Mouse (Mus musculus): ENCODE measurements around the gene Gdf9. TPM values are rescaled to one million over a fixed set of nuclear protein-coding genes. Genes with fewer than 3 reads are reported as not detected.

The Gdf9 gene
- polyA plus RNA-seq, 1 experiment, result 0.55 TPM

DNA sequence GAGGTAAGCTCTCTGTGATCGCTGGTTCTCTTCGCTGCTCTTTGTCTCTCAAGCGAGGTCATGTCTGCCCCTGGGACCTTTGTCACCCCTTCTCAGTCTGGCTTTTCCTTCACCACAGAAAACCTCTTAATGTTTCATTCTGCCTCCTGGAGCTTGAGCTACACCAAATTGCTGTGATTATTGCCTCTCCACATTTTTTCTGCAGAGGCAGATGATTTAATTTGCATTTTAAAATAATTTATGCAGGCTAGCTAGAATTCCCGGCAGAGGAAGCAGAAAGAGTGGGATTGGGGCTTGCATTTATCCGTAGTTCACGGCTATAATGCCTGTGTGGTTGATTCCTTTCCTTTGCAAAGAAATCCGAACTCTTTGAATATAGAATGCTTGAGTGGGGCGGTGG lies 44.8 kb downstream of the Gdf9 start:
- H3K4me3 ChIP-seq (ENCODE audit: low read depth, low read length), result no peak overlapping the region
- H3K4me1 ChIP-seq (ENCODE audit: control insufficient read depth, insufficient read depth, low read length), result no peaks in the 10 kb centered on the region
- H3K9ac ChIP-seq (ENCODE audit: low read depth, poor library complexity, severe bottlenecking), result no peak overlapping the region
- H3K27ac ChIP-seq (ENCODE audit: insufficient read depth, low read length), result no peak overlapping the region
- no peak for TF ChIP-seq CTCF (IDR thresholded peaks at IDR 0.05; ENCODE audit: low read depth, low read length)
- no peak for TF ChIP-seq EP300 (IDR thresholded peaks at IDR 0.05; ENCODE audit: insufficient read depth, low read depth, low read length)
- TF ChIP-seq POLR2A (IDR thresholded peaks at IDR 0.05; ENCODE audit: insufficient read depth, low read length), result no peak
- no peaks in the 10 kb centered on the region for H3K9me3 ChIP-seq (replicated peaks; ENCODE audit: control insufficient read depth, insufficient read depth, low read length, poor library complexity, severe bottlenecking)
- no peaks in the 10 kb centered on the region for H3K36me3 ChIP-seq (ENCODE audit: control insufficient read depth, insufficient read depth, low read length, poor library complexity, severe bottlenecking)
- H3K27me3 ChIP-seq (ENCODE audit: control insufficient read depth, insufficient read depth, low read length, poor library complexity, severe bottlenecking), result peaks cover 5% of the 10 kb centered on the region; the same call in 1 of the 2 replicates

DNA sequence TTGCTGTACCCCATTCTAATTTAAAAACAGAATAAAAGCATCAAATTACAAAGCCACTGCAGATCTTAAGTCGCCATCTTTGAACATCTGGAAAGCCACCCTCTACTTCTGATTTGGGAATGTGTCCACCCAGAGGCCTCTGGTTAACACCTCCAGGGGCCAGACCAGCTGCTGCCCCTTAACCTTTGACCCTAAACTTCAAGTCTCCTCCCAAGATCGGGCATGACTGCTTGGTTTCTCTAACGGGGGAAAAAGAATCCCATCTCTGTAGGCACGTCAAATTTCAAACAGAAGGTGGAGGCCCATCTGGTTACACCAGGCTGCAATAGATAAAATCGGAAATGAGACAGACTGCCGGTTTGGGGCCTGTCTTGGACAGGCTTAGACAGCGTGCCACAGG lies 47.0 kb downstream of the Gdf9 start:
- no peak for TF ChIP-seq CTCF (IDR thresholded peaks at IDR 0.05; ENCODE audit: low read depth, low read length)
- no peak for TF ChIP-seq POLR2A (IDR thresholded peaks at IDR 0.05; ENCODE audit: insufficient read depth, low read length)
- TF ChIP-seq EP300 (IDR thresholded peaks at IDR 0.05; ENCODE audit: insufficient read depth, low read depth, low read length), result no peak
- H3K4me1 ChIP-seq (ENCODE audit: control insufficient read depth, insufficient read depth, low read length), result no peaks in the 10 kb centered on the region
- H3K9ac ChIP-seq (ENCODE audit: low read depth, poor library complexity, severe bottlenecking), result no peak overlapping the region
- peaks cover 5% of the 10 kb centered on the region; the same call in 1 of the 2 replicates for H3K27me3 ChIP-seq (ENCODE audit: control insufficient read depth, insufficient read depth, low read length, poor library complexity, severe bottlenecking)
- H3K27ac ChIP-seq (ENCODE audit: insufficient read depth, low read length), result no peak overlapping the region
- no peaks in the 10 kb centered on the region for H3K9me3 ChIP-seq (replicated peaks; ENCODE audit: control insufficient read depth, insufficient read depth, low read length, poor library complexity, severe bottlenecking)
- no peaks in the 10 kb centered on the region for H3K36me3 ChIP-seq (ENCODE audit: control insufficient read depth, insufficient read depth, low read length, poor library complexity, severe bottlenecking)
- H3K4me3 ChIP-seq (ENCODE audit: low read depth, low read length), result no peak overlapping the region

GRCm38 (mm10) chr11:53478383-53479170 lies 47.8 kb downstream of the Gdf9 start:
- H3K9ac ChIP-seq (ENCODE audit: low read depth, poor library complexity, severe bottlenecking), result peak overlapping the region; percentile 1
- peak overlapping the region; percentile 60 for H3K4me3 ChIP-seq (ENCODE audit: low read depth, low read length)
- H3K9me3 ChIP-seq (replicated peaks; ENCODE audit: control insufficient read depth, insufficient read depth, low read length, poor library complexity, severe bottlenecking), result no peaks in the 10 kb centered on the region
- TF ChIP-seq POLR2A (IDR thresholded peaks at IDR 0.05; ENCODE audit: insufficient read depth, low read length) (no peak), EP300 (IDR thresholded peaks at IDR 0.05; ENCODE audit: insufficient read depth, low read depth, low read length) (no peak), CTCF (IDR thresholded peaks at IDR 0.05; ENCODE audit: low read depth, low read length) (no peak)
- no peaks in the 10 kb centered on the region for H3K4me1 ChIP-seq (ENCODE audit: control insufficient read depth, insufficient read depth, low read length)
- H3K36me3 ChIP-seq (ENCODE audit: control insufficient read depth, insufficient read depth, low read length, poor library complexity, severe bottlenecking), result no peaks in the 10 kb centered on the region
- peaks cover 5% of the 10 kb centered on the region; the same call in 1 of the 2 replicates for H3K27me3 ChIP-seq (ENCODE audit: control insufficient read depth, insufficient read depth, low read length, poor library complexity, severe bottlenecking)
- no peak overlapping the region for H3K27ac ChIP-seq (ENCODE audit: insufficient read depth, low read length)

- Histone ChIP-seq H3K27ac (ENCODE audit: insufficient read depth, low read length) (no peak overlapping the region), H3K9me3 (replicated peaks; ENCODE audit: control insufficient read depth, insufficient read depth, low read length, poor library complexity, severe bottlenecking) (no peaks in the 10 kb centered on the region), H3K36me3 (ENCODE audit: control insufficient read depth, insufficient read depth, low read length, poor library complexity, severe bottlenecking) (no peaks in the 10 kb centered on the region), H3K9ac (ENCODE audit: low read depth, poor library complexity, severe bottlenecking) (peak overlapping the region; percentile 1), H3K4me1 (ENCODE audit: control insufficient read depth, insufficient read depth, low read length) (no peaks in the 10 kb centered on the region), H3K4me3 (ENCODE audit: low read depth, low read length) (peak overlapping the region; percentile 60), H3K27me3 (ENCODE audit: control insufficient read depth, insufficient read depth, low read length, poor library complexity, severe bottlenecking) (peaks cover 5% of the 10 kb centered on the region; the same call in 1 of the 2 replicates)
- TF ChIP-seq POLR2A (IDR thresholded peaks at IDR 0.05; ENCODE audit: insufficient read depth, low read length) (no peak), CTCF (IDR thresholded peaks at IDR 0.05; ENCODE audit: low read depth, low read length) (no peak), EP300 (IDR thresholded peaks at IDR 0.05; ENCODE audit: insufficient read depth, low read depth, low read length) (no peak)
Observed at GRCm38 (mm10) chr11:53479171-53479782, 48.5 kb downstream of the Gdf9 start.

GRCm38 (mm10) chr11:53479783-53480301 lies 49.0 kb downstream of the Gdf9 start, which contains the start of the genes Gm9945 and Sowaha:
Gene Gm9945 (plus strand): TSS chr11:53480166.
Gene Sowaha (minus strand): TSS chr11:53480274.
- TF ChIP-seq EP300 (IDR thresholded peaks at IDR 0.05; ENCODE audit: insufficient read depth, low read depth, low read length) (no peak), POLR2A (IDR thresholded peaks at IDR 0.05; ENCODE audit: insufficient read depth, low read length) (no peak), CTCF (IDR thresholded peaks at IDR 0.05; ENCODE audit: low read depth, low read length) (no peak)
- no peak within 1 kb of the TSS for H3K27ac ChIP-seq (ENCODE audit: insufficient read depth, low read length)
- H3K9me3 ChIP-seq (replicated peaks; ENCODE audit: control insufficient read depth, insufficient read depth, low read length, poor library complexity, severe bottlenecking), result no peaks in the 10 kb centered on the region
- H3K9ac ChIP-seq (ENCODE audit: low read depth, poor library complexity, severe bottlenecking), result peak within 1 kb of the TSS; percentile 1
- H3K36me3 ChIP-seq (ENCODE audit: control insufficient read depth, insufficient read depth, low read length, poor library complexity, severe bottlenecking), result no peaks in the 10 kb centered on the region
- no peaks in the 10 kb centered on the region for H3K4me1 ChIP-seq (ENCODE audit: control insufficient read depth, insufficient read depth, low read length)
- peak within 1 kb of the TSS; percentile 60 for H3K4me3 ChIP-seq (ENCODE audit: low read depth, low read length)
- H3K27me3 ChIP-seq (ENCODE audit: control insufficient read depth, insufficient read depth, low read length, poor library complexity, severe bottlenecking), result peaks cover 5% of the 10 kb centered on the region; the same call in 1 of the 2 replicates
